Mouse (Mus musculus) intestine, embryonic 14.5 days (tissue): ENCODE data around the gene Atp5s. TPM values are rescaled to one million over a fixed set of nuclear protein-coding genes. Genes with fewer than 3 reads are reported as not detected.
A peak's percentile ranks its signal among the peaks of the same experiment; 100 is the strongest.

Experiments used
- ATAC-seq: fragments of 200-750 bp; cut with Nextera tagmentation; replicated peaks from 2 replicates; pipeline ENCODE4 v1.8.0; 2017; ENCODE audit warnings: low read depth, moderate number of reproducible peaks, moderate TSS enrichment, moderate library complexity; ENCODE audit not compliant: low FRiP score, low TSS enrichment
- DNase-seq: peaks from one replicate; pipeline ENCODE4 v3.0.0-alpha.2; 2018; ENCODE audit warnings: low spot score
- H3K27ac ChIP-seq: fragments of 300-500 bp; sonication (generic); 2 replicates; pipeline ENCODE4 v1.5.1; 2014; ENCODE audit warnings: low read depth, mild to moderate bottlenecking, control low read depth
- H3K27me3 ChIP-seq: fragments of 300-500 bp; sonication (generic); replicated peaks from 2 replicates; pipeline ENCODE4 v1.6.1; 2014; ENCODE audit warnings: low read length, control low read depth; ENCODE audit not compliant: control insufficient read depth, insufficient read depth
- H3K36me3 ChIP-seq: fragments of 300-500 bp; sonication (generic); 2 replicates; pipeline ENCODE4 v1.6.1; 2014; ENCODE audit warnings: low read length, control low read depth; ENCODE audit not compliant: control insufficient read depth, insufficient read depth
- H3K4me1 ChIP-seq: fragments of 300-500 bp; sonication (generic); replicated peaks from 2 replicates; pipeline ENCODE4 v1.6.1; 2014; ENCODE audit warnings: low read length, control low read depth, mixed read lengths; ENCODE audit not compliant: control insufficient read depth, insufficient read depth
- H3K4me2 ChIP-seq: fragments of 300-500 bp; sonication (generic); 2 replicates; pipeline ENCODE4 v1.6.1; 2014; ENCODE audit warnings: low read length
- H3K4me3 ChIP-seq: fragments of 300-500 bp; sonication (generic); 2 replicates; pipeline ENCODE4 v1.5.1; 2014; ENCODE audit warnings: low read depth, low read length, control low read depth, mixed read lengths
- H3K9ac ChIP-seq: fragments of 300-500 bp; sonication (generic); 2 replicates; pipeline ENCODE4 v1.6.1; 2014; ENCODE audit warnings: mild to moderate bottlenecking, low read length
- H3K9me3 ChIP-seq: fragments of 300-500 bp; sonication (generic); 2 replicates; pipeline ENCODE4 v1.6.1; 2016; ENCODE audit warnings: low read length, control low read depth; ENCODE audit not compliant: control insufficient read depth
- WGBS: fragments of 180-500 bp; shearing (Covaris S2); extraction: QIAGEN DNeasy Blood & Tissue Kit; methylation state at CpG from one replicate; pipeline ENCODE4 v1.1.7; 2014; 5-methylcytosine and 5-hydroxymethylcytosine counted together
- polyA plus RNA-seq: library from polyadenylated mRNA; unstranded; fragments of >200 nt; fragmentation: Nextera tagmentation; extraction: Ambion mirVana; gene quantifications from 2 replicates; pipeline ENCODE4 v1.2.1, GENCODE M21; 2014

Gene Atp5s
- polyA plus RNA-seq, 1 experiment from 2014 or later, result 33.3 TPM

DNA sequence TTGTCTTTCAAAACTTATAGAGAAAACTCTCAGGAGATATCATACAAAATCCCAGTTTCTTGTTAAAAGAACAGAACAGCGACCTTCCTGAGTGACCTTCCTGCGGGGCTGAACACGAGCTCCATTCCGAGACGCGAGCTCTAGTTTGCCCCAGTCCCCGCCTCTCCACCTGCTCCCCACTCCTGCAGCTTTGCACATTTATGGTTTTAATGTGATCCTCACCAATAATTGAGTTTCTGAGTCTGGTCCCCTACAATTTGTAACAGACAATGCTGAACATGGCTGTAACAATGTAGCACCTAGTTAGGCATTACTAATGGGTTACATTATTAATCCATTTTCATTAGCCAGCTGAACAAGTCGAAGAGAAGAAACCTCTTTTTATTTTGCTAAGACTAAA, 56.7 kb downstream of the Atp5s start:
- ATAC-seq, result no peak
- Histone ChIP-seq H3K36me3 (no peaks in the 10 kb centered on the region), H3K4me1 (0 out of 2 replicates have a peak, but pooled peaks cover 8% of the 10 kb centered on the region), H3K9ac (no peak overlapping the region), H3K27me3 (no peaks in the 10 kb centered on the region), H3K4me3 (no peak overlapping the region), H3K9me3 (no peaks in the 10 kb centered on the region), H3K4me2 (no peak overlapping the region), H3K27ac (no peak overlapping the region)
- 78% methylated on average over 8 of the region's 8 CpGs for WGBS
- no peak for DNase-seq

DNA sequence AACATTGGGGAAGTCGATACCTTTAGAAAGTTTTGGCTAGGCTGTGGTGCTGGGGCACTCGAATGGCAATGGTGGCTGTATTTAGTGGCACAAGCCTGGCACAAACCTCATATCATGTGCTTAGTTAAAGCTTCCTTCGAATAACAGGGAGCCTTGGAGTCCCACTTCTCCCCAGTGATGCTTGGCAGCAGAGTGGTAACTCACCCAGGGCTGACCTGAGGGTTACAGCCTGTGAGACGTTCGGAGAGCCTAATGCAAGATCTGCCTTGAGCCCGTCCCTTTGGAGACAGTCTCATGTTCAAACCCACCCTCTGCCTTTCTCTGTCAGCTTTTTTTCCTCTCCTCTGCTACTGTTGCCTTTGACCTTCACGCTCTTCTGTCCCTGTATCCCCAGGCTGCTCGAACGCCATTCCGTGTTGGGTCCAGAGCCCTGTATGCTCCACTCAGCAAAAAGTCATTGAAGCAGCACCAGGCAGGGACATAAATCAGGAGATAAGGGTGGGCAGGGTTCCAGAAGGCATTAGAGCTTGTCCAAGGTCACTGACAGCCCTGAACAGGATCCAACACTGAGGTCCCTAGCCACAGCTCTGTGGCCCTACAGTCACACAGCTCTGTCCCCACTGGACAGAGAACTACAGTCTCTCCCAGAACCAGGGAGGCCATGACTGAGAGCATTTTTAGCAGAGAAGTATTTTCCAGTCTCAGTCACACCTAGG, 57.3 kb downstream of the Atp5s start:
- H3K27me3 ChIP-seq, result no peaks in the 10 kb centered on the region
- H3K4me1 ChIP-seq, result 0 out of 2 replicates have a peak, but pooled peaks cover 5% of the 10 kb centered on the region
- H3K27ac ChIP-seq, result no peak overlapping the region
- WGBS, result 75% methylated on average over 10 of the region's 10 CpGs
- no peak overlapping the region for H3K4me3 ChIP-seq
- H3K4me2 ChIP-seq, result no peak overlapping the region
- ATAC-seq, result no peak
- DNase-seq, result no peak
- no peaks in the 10 kb centered on the region for H3K9me3 ChIP-seq
- no peaks in the 10 kb centered on the region for H3K36me3 ChIP-seq
- no peak overlapping the region for H3K9ac ChIP-seq

DNA sequence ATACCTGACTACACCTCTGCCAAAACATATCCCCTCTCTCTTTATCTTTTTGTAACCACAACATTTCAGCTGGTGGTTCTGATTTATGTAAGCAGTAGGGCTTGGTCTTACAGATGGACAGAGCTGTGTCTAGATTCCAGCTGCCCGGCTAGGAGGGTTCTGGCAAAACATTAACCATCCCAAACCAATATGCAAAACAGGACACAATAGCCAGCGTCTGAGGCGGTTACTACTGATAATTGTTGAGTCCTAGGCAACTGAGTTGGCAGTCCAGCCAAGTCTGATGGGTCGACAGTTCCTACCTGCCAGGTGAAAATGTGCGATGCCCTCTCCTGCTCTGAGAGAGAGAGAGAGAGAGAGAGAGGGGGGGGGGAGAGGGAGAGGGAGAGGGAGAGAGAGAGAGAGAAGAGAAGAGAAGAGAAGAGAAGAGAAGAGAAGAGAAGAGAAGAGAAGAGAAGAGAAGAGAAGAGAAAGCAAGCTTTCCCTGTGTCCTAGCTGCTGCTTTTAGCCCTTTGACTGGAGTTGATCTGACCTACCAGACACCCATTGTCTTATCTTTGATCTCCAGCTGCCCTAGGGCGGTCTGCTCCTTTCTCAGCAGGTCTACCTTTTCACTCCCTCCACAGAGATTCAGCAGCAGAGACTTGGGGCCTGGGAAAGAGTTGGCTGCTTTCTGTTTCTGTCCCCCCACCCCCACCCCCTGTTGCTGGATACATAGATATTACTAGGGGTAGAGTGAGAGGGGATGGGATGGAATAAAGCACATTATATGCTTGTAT, 58.7 kb downstream of the Atp5s start:
- no peak overlapping the region for H3K4me3 ChIP-seq
- H3K9me3 ChIP-seq, result no peaks in the 10 kb centered on the region
- H3K27ac ChIP-seq, result no peak overlapping the region
- H3K9ac ChIP-seq, result no peak overlapping the region
- H3K4me1 ChIP-seq, result 0 out of 2 replicates have a peak, but pooled peaks cover 4% of the 10 kb centered on the region
- 42% methylated on average over 6 of the region's 6 CpGs for WGBS
- ATAC-seq (no peak), DNase-seq (no peak)
- no peaks in the 10 kb centered on the region for H3K36me3 ChIP-seq
- H3K4me2 ChIP-seq, result no peak overlapping the region
- H3K27me3 ChIP-seq, result no peaks in the 10 kb centered on the region

DNA sequence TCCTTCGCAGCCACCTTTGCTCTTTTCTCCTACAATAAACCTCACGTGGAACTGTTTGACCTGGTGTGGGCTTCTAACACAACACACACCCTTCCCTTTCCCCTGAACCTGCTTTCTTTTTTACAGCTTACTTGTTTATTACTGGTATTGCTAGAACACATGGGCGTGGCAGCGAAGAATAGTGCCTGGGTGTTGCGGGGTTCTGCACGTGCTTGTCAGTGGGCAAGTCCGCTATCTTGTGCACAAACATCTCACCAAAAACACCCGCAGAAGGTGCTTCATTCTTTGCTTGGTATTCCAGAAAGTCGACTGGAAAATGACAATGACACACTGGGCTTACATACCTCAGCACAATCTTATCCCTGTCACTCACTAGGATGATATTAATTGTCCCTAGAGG, 60.7 kb downstream of the Atp5s start:
- Histone ChIP-seq H3K27ac (no peak overlapping the region), H3K9ac (no peak overlapping the region), H3K4me2 (no peak overlapping the region), H3K4me3 (no peak overlapping the region), H3K27me3 (0 out of 2 replicates have a peak, but pooled peaks cover 3% of the 10 kb centered on the region), H3K9me3 (no peaks in the 10 kb centered on the region), H3K36me3 (no peaks in the 10 kb centered on the region), H3K4me1 (0 out of 2 replicates have a peak, but pooled peaks cover 4% of the 10 kb centered on the region)
- WGBS, result 80% methylated on average over 9 of the region's 9 CpGs
- ATAC-seq, result no peak
- DNase-seq, result no peak

- H3K27ac ChIP-seq, result no peak overlapping the region
- no peaks in the 10 kb centered on the region for H3K9me3 ChIP-seq
- no peak overlapping the region for H3K9ac ChIP-seq
- ATAC-seq (no peak), DNase-seq (no peak)
- no peaks in the 10 kb centered on the region for H3K4me1 ChIP-seq
- WGBS, result 80% methylated on average over 5 of the region's 5 CpGs
- no peak overlapping the region for H3K4me3 ChIP-seq
- 0 out of 2 replicates have a peak, but pooled peaks cover 3% of the 10 kb centered on the region for H3K27me3 ChIP-seq
- no peak overlapping the region for H3K4me2 ChIP-seq
- no peaks in the 10 kb centered on the region for H3K36me3 ChIP-seq
Measured at GRCm38 (mm10) chr12:69788380-69788779, 63.6 kb downstream of the Atp5s start.

DNA sequence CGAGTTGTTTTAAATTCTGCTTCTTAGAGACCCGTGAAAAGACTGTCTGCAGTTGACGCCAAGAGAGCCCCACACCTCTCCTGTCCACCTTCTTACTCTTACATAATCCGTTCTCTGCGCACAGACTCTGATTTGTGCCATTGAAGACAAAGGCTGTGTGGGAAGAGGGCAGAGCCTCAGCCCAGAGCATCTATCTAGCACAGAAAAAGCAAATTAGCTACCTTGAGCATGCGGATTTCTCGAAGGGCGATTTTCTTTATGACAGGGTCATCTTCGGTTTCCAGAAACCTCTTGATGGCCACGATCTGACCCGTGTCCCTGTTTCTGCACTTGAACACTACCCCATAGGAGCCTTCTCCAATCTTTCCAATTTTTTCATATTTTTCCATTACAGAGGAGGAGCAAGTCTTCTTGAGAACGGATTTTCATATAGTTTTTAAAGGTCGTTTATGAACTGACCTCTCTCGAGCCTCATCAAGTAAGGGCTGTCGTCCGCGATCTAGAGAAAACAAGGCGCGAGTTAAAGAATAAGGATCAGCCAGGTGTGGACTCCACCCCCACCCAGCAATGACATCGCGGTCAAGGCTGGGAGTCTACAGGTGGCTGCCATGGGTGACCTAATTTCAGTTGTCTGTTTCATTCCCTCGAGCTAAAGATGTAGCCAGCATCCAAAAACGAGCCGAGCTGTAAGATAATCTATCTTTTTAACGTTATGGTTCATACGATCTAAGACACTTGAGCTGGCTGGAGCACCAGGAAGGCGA, 65.2 kb downstream of the Atp5s start:
- Histone ChIP-seq H3K9ac (peak overlapping the region; percentile 8), H3K27me3 (0 out of 2 replicates have a peak, but pooled peaks cover 3% of the 10 kb centered on the region), H3K9me3 (no peaks in the 10 kb centered on the region), H3K4me3 (peak overlapping the region; percentile 42), H3K4me2 (peak overlapping the region; percentile 91), H3K27ac (no peak overlapping the region), H3K4me1 (no peaks in the 10 kb centered on the region), H3K36me3 (no peaks in the 10 kb centered on the region)
- 38% methylated on average over 27 of the region's 27 CpGs for WGBS
- no peak for DNase-seq
- ATAC-seq, result peak; percentile 49; the same call in 1 of the 2 replicates

- ATAC-seq (peak; percentile 90), DNase-seq (peak; percentile 79)
- Histone ChIP-seq H3K9ac (peak within 1 kb of the TSS; percentile 8), H3K36me3 (no peaks in the 10 kb centered on the region), H3K9me3 (no peaks in the 10 kb centered on the region), H3K27me3 (0 out of 2 replicates have a peak, but pooled peaks cover 3% of the 10 kb centered on the region), H3K27ac (no peak within 1 kb of the TSS), H3K4me2 (peak within 1 kb of the TSS; percentile 91), H3K4me3 (peak within 1 kb of the TSS; percentile 42), H3K4me1 (no peaks in the 10 kb centered on the region)
- WGBS, result 2% methylated on average over 45 of the region's 45 CpGs
Measured at GRCm38 (mm10) chr12:69790530-69791505, 66.1 kb downstream of the Atp5s start, which contains the start of gene Cdkl1. Cdkl1 (minus strand) TSS chr12:69791267.
